Mouse (Mus musculus): ENCODE data around the gene Vars2.
A peak's percentile ranks its signal among the peaks of the same experiment; 100 is the strongest.

The Vars2 gene

GRCm38 (mm10) chr17:35667334-35668065 is at the start of gene Vars2:
Vars2 (minus strand) TSS chr17:35667592.
- peak; percentile 89 for DNase-seq (ENCODE audit: low spot score)

GRCm38 (mm10) chr17:35717080-35717479 is 49.7 kb upstream of the Vars2 start:
- DNase-seq (ENCODE audit: low spot score) = no peak

- no peak for DNase-seq (ENCODE audit: low spot score)
Observed at GRCm38 (mm10) chr17:35716114-35716513, 48.7 kb upstream of the Vars2 start.

- no peak for DNase-seq (ENCODE audit: low spot score)
Observed at GRCm38 (mm10) chr17:35710705-35711347, 43.4 kb upstream of the Vars2 start.

GRCm38 (mm10) chr17:35708611-35709010 is 41.2 kb upstream of the Vars2 start:
- no peak for DNase-seq (ENCODE audit: low spot score)

- DNase-seq (ENCODE audit: low spot score) = no peak
Observed at GRCm38 (mm10) chr17:35707929-35708328, 40.5 kb upstream of the Vars2 start.

- DNase-seq (ENCODE audit: low spot score) = no peak
Observed at GRCm38 (mm10) chr17:35705836-35706235, 38.4 kb upstream of the Vars2 start.

- no peak for DNase-seq (ENCODE audit: low spot score)
Observed at GRCm38 (mm10) chr17:35704621-35705464, 37.5 kb upstream of the Vars2 start, which contains the start of gene Ddr1. Ddr1 (minus strand) TSS chr17:35704621.

- no peak for DNase-seq (ENCODE audit: low spot score)
Observed at GRCm38 (mm10) chr17:35703751-35704271, 36.4 kb upstream of the Vars2 start.

GRCm38 (mm10) chr17:35703065-35703464 is 35.7 kb upstream of the Vars2 start:
- DNase-seq (ENCODE audit: low spot score) = no peak

GRCm38 (mm10) chr17:35702605-35703004 is 35.2 kb upstream of the Vars2 start:
- DNase-seq (ENCODE audit: low spot score) = no peak

GRCm38 (mm10) chr17:35701978-35702461 is 34.6 kb upstream of the Vars2 start:
- no peak for DNase-seq (ENCODE audit: low spot score)

GRCm38 (mm10) chr17:35701203-35701977 is 34.0 kb upstream of the Vars2 start:
- DNase-seq (ENCODE audit: low spot score) = no peak

GRCm38 (mm10) chr17:35700371-35700961 is 33.1 kb upstream of the Vars2 start:
- peak; percentile 62 for DNase-seq (ENCODE audit: low spot score)

- peak; percentile 57 for DNase-seq (ENCODE audit: low spot score)
Observed at GRCm38 (mm10) chr17:35699919-35700318, 32.5 kb upstream of the Vars2 start.

- DNase-seq (ENCODE audit: low spot score) = no peak
Observed at GRCm38 (mm10) chr17:35698501-35698883, 31.1 kb upstream of the Vars2 start.

GRCm38 (mm10) chr17:35697759-35698500 is 30.5 kb upstream of the Vars2 start:
- no peak for DNase-seq (ENCODE audit: low spot score)

GRCm38 (mm10) chr17:35697429-35697758 is 30.0 kb upstream of the Vars2 start:
- no peak for DNase-seq (ENCODE audit: low spot score)

GRCm38 (mm10) chr17:35696691-35697090 is 29.3 kb upstream of the Vars2 start:
- DNase-seq (ENCODE audit: low spot score) = no peak

GRCm38 (mm10) chr17:35695289-35695688 is 27.9 kb upstream of the Vars2 start:
- no peak for DNase-seq (ENCODE audit: low spot score)
